Mouse (Mus musculus) lung, embryonic 16.5 days (tissue): Measurements from ENCODE around the gene Gm20431. TPM values are rescaled to one million over a fixed set of nuclear protein-coding genes. Genes with fewer than 3 reads are reported as not detected.
A peak's percentile ranks its signal among the peaks of the same experiment; 100 is the strongest.
"Not testable (repeated sequence)": the region's sequence is repeated elsewhere in the genome, so short reads cannot be mapped to it uniquely, and the experiment has no call there.

Source experiments
- ATAC-seq: fragments of 200-750 bp; cut with Nextera tagmentation; 2 replicates; pipeline ENCODE4 v1.8.0; 2017; ENCODE audit warnings: low read depth, mild to moderate bottlenecking, moderate library complexity
- H3K27ac ChIP-seq: fragments of 300-500 bp; sonication (generic); 2 replicates; pipeline ENCODE4 v1.5.1; 2014; ENCODE audit warnings: mild to moderate bottlenecking, control low read depth, low read length
- H3K27me3 ChIP-seq: fragments of 300-500 bp; sonication (generic); 2 replicates; pipeline ENCODE4 v1.6.1; 2014; ENCODE audit warnings: low read depth, low read length, mixed read lengths; ENCODE audit not compliant: control insufficient read depth, insufficient read depth
- H3K36me3 ChIP-seq: fragments of 300-500 bp; sonication (generic); 2 replicates; pipeline ENCODE4 v1.6.1; 2014; ENCODE audit warnings: low read length; ENCODE audit not compliant: control insufficient read depth, insufficient read depth
- H3K4me1 ChIP-seq: fragments of 300-500 bp; sonication (generic); replicated peaks from 2 replicates; pipeline ENCODE4 v1.6.1; 2014; ENCODE audit warnings: low read length, mixed read lengths; ENCODE audit not compliant: control insufficient read depth, insufficient read depth
- H3K4me2 ChIP-seq: fragments of 300-500 bp; sonication (generic); 2 replicates; pipeline ENCODE4 v1.6.1; 2014; ENCODE audit warnings: low read depth, low read length, control low read depth
- H3K4me3 ChIP-seq: fragments of 300-500 bp; sonication (generic); 2 replicates; pipeline ENCODE4 v1.5.1; 2014; ENCODE audit warnings: mild to moderate bottlenecking, low read length, control low read depth
- H3K9ac ChIP-seq: fragments of 300-500 bp; sonication (generic); 2 replicates; pipeline ENCODE4 v1.6.1; 2014; ENCODE audit warnings: low read length, control low read depth
- H3K9me3 ChIP-seq: fragments of 300-500 bp; sonication (generic); 2 replicates; pipeline ENCODE4 v1.6.1; 2016; ENCODE audit warnings: low read length; ENCODE audit not compliant: control insufficient read depth
- WGBS: fragments of 180-500 bp; shearing (Covaris S2); extraction: QIAGEN DNeasy Blood & Tissue Kit; methylation state at CpG from one replicate; pipeline ENCODE4 v1.1.7; 2014; 5-methylcytosine and 5-hydroxymethylcytosine counted together
- polyA plus RNA-seq: library from polyadenylated mRNA; unstranded; fragments of >200 nt; fragmentation: Nextera tagmentation; extraction: Ambion mirVana; gene quantifications from 2 replicates; pipeline ENCODE4 v1.2.1, GENCODE M21; 2015

Gene Gm20431
- polyA plus RNA-seq, 1 experiment from 2014 or later: 8.4 TPM

GRCm38 (mm10) chr2:167617472-167617871 is 43.8 kb downstream of the Gm20431 start:
- Histone ChIP-seq H3K9ac (no peak overlapping the region), H3K36me3 (peaks cover 42% of the 10 kb centered on the region), H3K27ac (no peak overlapping the region), H3K4me3 (no peak overlapping the region), H3K4me1 (peaks cover 4% of the 10 kb centered on the region; the same call in 1 of the 2 replicates), H3K4me2 (no peak overlapping the region), H3K27me3 (no peaks in the 10 kb centered on the region), H3K9me3 (no peaks in the 10 kb centered on the region)
- 71% methylated on average over 4 of the region's 4 CpGs for WGBS
- no peak for ATAC-seq

- Histone ChIP-seq H3K9me3 (no peaks in the 10 kb centered on the region), H3K27ac (no peak overlapping the region)
- ATAC-seq: no peak
Measured at GRCm38 (mm10) chr2:167617034-167617433, 44.3 kb downstream of the Gm20431 start.

GRCm38 (mm10) chr2:167613335-167613734 is 48.0 kb downstream of the Gm20431 start:
- H3K27ac ChIP-seq, H3K4me3 ChIP-seq, H3K27me3 ChIP-seq, H3K9me3 ChIP-seq, H3K4me2 ChIP-seq, ATAC-seq, H3K9ac ChIP-seq, H3K4me1 ChIP-seq: not testable (repeated sequence)
- H3K36me3 ChIP-seq: peaks cover 51% of the 10 kb centered on the region
- WGBS: 95% methylated on average over 6 of the region's 7 CpGs

More at GRCm38 (mm10) chr2:167617034-167617433, 44.3 kb downstream of the Gm20431 start:
- H3K9ac ChIP-seq: no peak overlapping the region
- WGBS: 87% methylated on average over 3 of the region's 3 CpGs
- peaks cover 43% of the 10 kb centered on the region for H3K36me3 ChIP-seq
- H3K4me2 ChIP-seq: no peak overlapping the region
- H3K4me3 ChIP-seq: no peak overlapping the region
- H3K27me3 ChIP-seq: no peaks in the 10 kb centered on the region
- peaks cover 4% of the 10 kb centered on the region; the same call in 1 of the 2 replicates for H3K4me1 ChIP-seq

GRCm38 (mm10) chr2:167612122-167612521 is 49.2 kb downstream of the Gm20431 start:
- WGBS: 91% methylated on average over 14 of the region's 14 CpGs
- Histone ChIP-seq H3K9ac (no peak overlapping the region), H3K4me2 (no peak overlapping the region), H3K9me3 (no peaks in the 10 kb centered on the region), H3K36me3 (peaks cover 51% of the 10 kb centered on the region), H3K4me3 (no peak overlapping the region), H3K4me1 (no peaks in the 10 kb centered on the region), H3K27ac (no peak overlapping the region), H3K27me3 (no peaks in the 10 kb centered on the region)
- no peak for ATAC-seq

- peak; percentile 21; the same call in 1 of the 2 replicates for ATAC-seq
- H3K9ac ChIP-seq: no peak overlapping the region
- no peaks in the 10 kb centered on the region for H3K27me3 ChIP-seq
- 69% methylated on average over 10 of the region's 10 CpGs for WGBS
- H3K27ac ChIP-seq: no peak overlapping the region
- no peak overlapping the region for H3K4me3 ChIP-seq
- H3K36me3 ChIP-seq: peaks cover 43% of the 10 kb centered on the region
- H3K4me2 ChIP-seq: no peak overlapping the region
- no peaks in the 10 kb centered on the region for H3K4me1 ChIP-seq
- H3K9me3 ChIP-seq: no peaks in the 10 kb centered on the region
Measured at GRCm38 (mm10) chr2:167611287-167611686, 50.0 kb downstream of the Gm20431 start.

- Histone ChIP-seq H3K4me3 (no peak overlapping the region), H3K4me1 (peaks cover 6% of the 10 kb centered on the region), H3K27me3 (no peaks in the 10 kb centered on the region), H3K4me2 (no peak overlapping the region), H3K36me3 (peaks cover 12% of the 10 kb centered on the region), H3K9me3 (no peaks in the 10 kb centered on the region), H3K27ac (no peak overlapping the region), H3K9ac (no peak overlapping the region)
- ATAC-seq: no peak
- WGBS: 79% methylated on average over 4 of the region's 4 CpGs
Measured at GRCm38 (mm10) chr2:167606745-167607123, 54.6 kb downstream of the Gm20431 start.

GRCm38 (mm10) chr2:167605817-167606744 is 55.2 kb downstream of the Gm20431 start:
- WGBS: 53% methylated on average over 17 of the region's 17 CpGs
- no peak overlapping the region for H3K27ac ChIP-seq
- H3K4me1 ChIP-seq: peaks cover 6% of the 10 kb centered on the region
- no peaks in the 10 kb centered on the region for H3K27me3 ChIP-seq
- H3K36me3 ChIP-seq: peaks cover 12% of the 10 kb centered on the region
- ATAC-seq: no peak
- H3K4me3 ChIP-seq: no peak overlapping the region
- H3K9me3 ChIP-seq: no peaks in the 10 kb centered on the region
- no peak overlapping the region for H3K9ac ChIP-seq
- H3K4me2 ChIP-seq: no peak overlapping the region

- H3K4me3 ChIP-seq: no peak overlapping the region
- H3K36me3 ChIP-seq: peaks cover 12% of the 10 kb centered on the region
- H3K4me2 ChIP-seq: no peak overlapping the region
- H3K27ac ChIP-seq: no peak overlapping the region
- peaks cover 12% of the 10 kb centered on the region for H3K4me1 ChIP-seq
- H3K9me3 ChIP-seq: no peaks in the 10 kb centered on the region
- H3K27me3 ChIP-seq: no peaks in the 10 kb centered on the region
- WGBS: 23% methylated on average over 11 of the region's 11 CpGs
- H3K9ac ChIP-seq: no peak overlapping the region
- peak; percentile 63 for ATAC-seq
Measured at GRCm38 (mm10) chr2:167605178-167605794, 56.0 kb downstream of the Gm20431 start.

GRCm38 (mm10) chr2:167602978-167603377 is 58.3 kb downstream of the Gm20431 start:
- Histone ChIP-seq H3K36me3 (peaks cover 4% of the 10 kb centered on the region), H3K27me3 (no peaks in the 10 kb centered on the region), H3K9me3 (no peaks in the 10 kb centered on the region), H3K4me1 (peaks cover 29% of the 10 kb centered on the region), H3K4me3 (no peak overlapping the region), H3K9ac (peak overlapping the region; percentile 4; the same call in 1 of the 2 replicates), H3K27ac (no peak overlapping the region; the same call in 1 of the 2 replicates), H3K4me2 (no peak overlapping the region; the same call in 1 of the 2 replicates)
- ATAC-seq: peak; percentile 62
- 37% methylated on average over 5 of the region's 5 CpGs for WGBS
